Mouse (Mus musculus) liver, adult (tissue): ENCODE data around the gene Blcap.

ENCODE experiments used
- GATA4 ChIP-seq: IDR thresholded peaks from 2 replicates; pipeline ENCODE4 v1.6.1; 2014; ENCODE audit warnings: mild to moderate bottlenecking, low read length; ENCODE audit not compliant: insufficient replicate concordance

Blcap gene

GRCm38 (mm10) chr2:157540073-157540952, 30.8 kb downstream of the Blcap start:
- TF ChIP-seq GATA4: no peak

- no peak for TF ChIP-seq GATA4
These were observed 34.0 kb downstream of the Blcap start for GRCm38 (mm10) chr2:157537118-157537517.

DNA sequence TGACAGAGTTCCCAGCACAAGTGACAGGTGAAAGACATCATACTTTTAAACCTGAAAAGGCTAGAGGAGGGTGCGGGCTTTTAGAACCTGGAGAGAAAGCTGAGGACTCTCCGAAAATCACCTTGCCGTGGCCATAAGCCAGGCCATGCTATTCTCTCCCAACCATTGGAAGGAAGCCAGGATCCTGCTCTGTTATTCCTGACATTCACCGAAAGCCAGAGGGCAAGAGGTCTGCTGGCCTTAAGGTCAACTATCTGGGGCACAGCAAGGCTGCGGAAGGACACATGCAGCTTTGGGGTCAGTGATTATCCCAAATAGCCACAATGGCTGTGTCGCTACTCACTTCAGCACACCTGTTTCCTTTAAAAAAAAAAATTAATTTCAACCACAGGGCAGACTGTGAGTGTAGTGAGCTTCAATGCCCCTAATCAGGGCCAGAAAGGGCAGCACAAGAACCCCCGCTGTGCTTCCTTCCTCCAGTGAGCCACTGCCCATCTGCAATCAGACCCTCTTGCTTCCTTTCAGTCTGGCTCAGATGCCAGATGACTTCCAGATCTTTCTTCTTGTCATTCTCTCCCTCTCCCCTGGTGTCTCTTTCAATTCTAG, 34.5 kb downstream of the Blcap start:
- no peak for TF ChIP-seq GATA4

DNA sequence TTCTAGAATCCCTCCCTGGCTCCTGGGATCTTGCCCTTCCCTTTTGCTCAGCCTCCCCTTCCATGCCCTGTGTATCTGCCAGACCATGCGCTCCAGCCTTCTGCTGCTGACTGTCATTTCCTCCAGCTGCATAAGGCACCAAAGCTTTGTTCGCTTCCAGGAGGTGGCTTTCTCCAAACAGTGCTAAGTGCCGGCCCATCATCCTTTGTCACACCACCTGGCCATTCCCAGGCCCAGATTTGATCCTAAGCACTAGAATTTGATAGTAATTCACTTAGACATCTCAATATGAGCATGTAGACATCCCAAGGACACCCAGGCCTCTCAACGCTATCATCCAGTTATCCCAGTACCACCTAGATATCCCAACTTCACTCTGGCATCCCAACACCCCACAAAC, 36.9 kb downstream of the Blcap start:
- no peak for TF ChIP-seq GATA4

- no peak for TF ChIP-seq GATA4
These were observed 39.2 kb downstream of the Blcap start for GRCm38 (mm10) chr2:157531681-157532426.

DNA sequence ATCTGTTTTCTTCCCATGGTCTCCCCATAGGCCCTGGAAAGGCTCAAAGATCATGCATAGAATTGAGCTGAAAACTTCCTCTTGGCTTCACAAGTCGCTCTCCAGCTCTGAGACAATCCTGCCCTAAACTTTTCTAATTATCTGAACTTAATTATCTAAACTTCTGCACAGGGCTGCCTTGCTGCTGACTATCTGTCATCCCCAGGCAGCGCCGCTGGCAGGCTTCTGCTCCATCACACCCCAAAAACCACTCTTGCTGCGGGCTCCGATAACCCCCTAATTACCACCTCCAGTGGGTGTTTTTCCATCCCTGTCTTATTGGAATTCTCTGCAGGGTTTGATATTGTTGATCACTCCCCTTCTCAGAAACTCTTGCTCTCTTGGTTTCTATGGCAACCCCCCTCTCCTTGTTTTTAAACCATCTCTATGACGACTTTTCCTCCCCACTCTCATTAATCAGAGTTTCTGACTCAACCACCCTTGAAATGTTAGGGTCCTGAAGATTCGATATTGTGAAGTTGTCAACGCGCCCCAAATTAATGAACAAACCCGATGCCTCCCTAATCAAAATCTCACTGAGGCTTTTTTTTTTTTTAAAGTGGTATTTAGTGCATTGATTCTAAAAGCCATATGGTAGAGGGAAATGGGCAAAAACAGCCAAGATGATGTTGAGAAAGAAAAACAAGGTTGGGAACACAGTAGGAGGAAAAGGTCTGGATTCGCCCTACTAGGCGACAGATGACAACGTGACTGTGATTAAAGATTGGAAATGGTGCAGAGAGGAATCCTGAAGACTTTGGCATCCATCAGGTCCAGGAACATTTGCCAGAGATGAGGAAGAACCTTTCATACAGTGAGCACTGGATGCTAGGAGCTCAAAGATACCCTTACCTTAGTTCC, 40.8 kb downstream of the Blcap start:
- no peak for TF ChIP-seq GATA4

GRCm38 (mm10) chr2:157522556-157522955, 48.5 kb downstream of the Blcap start:
- no peak for TF ChIP-seq GATA4

- TF ChIP-seq GATA4: no peak
These were observed 50.6 kb downstream of the Blcap start for GRCm38 (mm10) chr2:157520496-157520895.

- no peak for TF ChIP-seq GATA4
These were observed 51.6 kb downstream of the Blcap start for GRCm38 (mm10) chr2:157519452-157519851.

GRCm38 (mm10) chr2:157518451-157518850, 52.6 kb downstream of the Blcap start:
- no peak for TF ChIP-seq GATA4

GRCm38 (mm10) chr2:157517526-157517925, 53.5 kb downstream of the Blcap start:
- TF ChIP-seq GATA4: no peak

DNA sequence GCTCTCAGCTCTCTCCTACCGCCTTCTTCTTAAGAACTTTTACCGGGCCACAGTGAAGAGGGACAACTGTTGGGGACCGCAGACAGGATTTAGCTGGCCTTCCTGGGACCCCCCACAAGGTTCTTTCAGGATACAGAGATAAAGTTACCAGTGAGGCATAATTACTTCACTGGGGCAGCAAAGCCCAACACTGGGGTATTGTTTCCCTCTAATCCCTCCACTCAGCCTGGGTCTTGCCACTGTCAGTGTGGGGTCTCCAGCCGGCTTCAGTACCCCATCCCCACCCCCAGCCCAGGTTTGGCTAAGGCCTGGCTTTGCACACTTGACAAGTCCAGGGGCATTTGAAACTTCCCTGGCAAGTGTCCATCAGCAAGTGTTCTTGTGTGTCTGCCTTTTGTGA, 56.7 kb downstream of the Blcap start:
- no peak for TF ChIP-seq GATA4

GRCm38 (mm10) chr2:157513737-157514208, 57.3 kb downstream of the Blcap start:
- no peak for TF ChIP-seq GATA4

- TF ChIP-seq GATA4: no peak
These were observed 58.2 kb downstream of the Blcap start for GRCm38 (mm10) chr2:157512859-157513258.

GRCm38 (mm10) chr2:157510031-157510430, 61.0 kb downstream of the Blcap start:
- no peak for TF ChIP-seq GATA4
